Comparison of ENCODE assay signal across 16 mouse cellular contexts in genomic region chr2:165257151-165257834, GRCm38 (mm10). TPM values are rescaled to one million over a fixed set of nuclear protein-coding genes. Genes with fewer than 3 reads are reported as not detected.
A peak's percentile ranks its signal among the peaks of the same experiment; 100 is the strongest.
DNase-seq lines count a peak whose midpoint lies in the region; ATAC-seq lines count a peak whose summit lies in the region.
"Had no signal": no experiment of that assay in that cellular context is flagged by ENCODE, and none has a peak within 500 bp of the region (broad histone marks: within the 10 kb centered on the region; RNA-seq: fewer than 3 reads in every experiment).

No protein-coding gene starts in this region.

- H3K4me1 ChIP-seq in intestine, embryonic 16.5 days (ENCODE audit: control insufficient read depth, insufficient read depth, low read length) = no peaks in the 10 kb centered on the region

- WGBS in intestine, embryonic 16.5 days = 41% methylated on average over 11 of the region's 11 CpGs

- no peak for ATAC-seq in intestine, embryonic 16.5 days

- no peaks in the 10 kb centered on the region for H3K36me3 ChIP-seq in intestine, embryonic 16.5 days (ENCODE audit: control insufficient read depth, insufficient read depth, low read length)
- H3K36me3 ChIP-seq: G1E; heart, embryonic 10.5 days; limb, embryonic 12.5 days had no signal

- H3K27me3 ChIP-seq in intestine, embryonic 16.5 days (replicated peaks; ENCODE audit: control insufficient read depth, insufficient read depth, low read length) = peaks cover 11% of the 10 kb centered on the region

- intact Hi-C loops in left cerebral cortex, postnatal 14 days (cut with DNase I) = no loop called here

- H3K4me3 ChIP-seq in intestine, embryonic 16.5 days (ENCODE audit: low read length) = no peak overlapping the region
- H3K4me3 ChIP-seq: heart, embryonic 10.5 days; limb, embryonic 12.5 days had no signal

- no peak overlapping the region for H3K9ac ChIP-seq in intestine, embryonic 16.5 days (ENCODE audit: low read depth, low read length)
- H3K9ac ChIP-seq: limb, embryonic 12.5 days had no signal

- no peak overlapping the region for H3K27ac ChIP-seq in intestine, embryonic 16.5 days (ENCODE audit: low read length)
- H3K27ac ChIP-seq: heart, embryonic 10.5 days; limb, embryonic 12.5 days; macrophage had no signal

- peak; percentile 67 for DNase-seq in cerebellum, adult 9-10 months
- no peak for DNase-seq in cerebellum, postnatal 4 days (ENCODE audit: low spot score in 2 of 2)
- peak; percentile 42 for DNase-seq in kidney, postnatal 10 days
- no peak for DNase-seq in kidney, adult 18-20 months
- peak; percentile 55 for DNase-seq in MN1 (ENCODE audit: low spot score)
- peak; percentile 52 to 56 for DNase-seq in left cerebral cortex, postnatal 14 days (ENCODE audit: low spot score in 2 of 2)
- DNase-seq in layer of hippocampus, postnatal 14 days (ENCODE audit: low spot score in 2 of 2) = no peak
- DNase-seq: embryo, embryonic 11 days; heart, postnatal 4 days; kidney, adult 8-10 months had no signal

- no peak overlapping the region for H3K4me2 ChIP-seq in intestine, embryonic 16.5 days (ENCODE audit: low read depth, low read length)
- H3K4me2 ChIP-seq: limb, embryonic 12.5 days had no signal

- H3K9me3 ChIP-seq in intestine, embryonic 16.5 days (ENCODE audit: control insufficient read depth, low read length) = no peaks in the 10 kb centered on the region
- H3K9me3 ChIP-seq: G1E; heart, embryonic 10.5 days; limb, embryonic 12.5 days had no signal

RNA-seq across cellular contexts. Expression of gene Cdh22, which starts 22.6 kb away (rescaled TPM):
- 10 to 100 TPM; 33.8 TPM for total RNA-seq in left cerebral cortex, postnatal 14 days (2021)
- 10 to 100 TPM in 1 of 2 experiments, 1 to 10 TPM in 1; 9.5 to 12.7 TPM for total RNA-seq in layer of hippocampus, postnatal 14 days (2021)
- polyA plus RNA-seq in intestine, embryonic 16.5 days (2015; fragmentation: Nextera tagmentation; extraction: Ambion mirVana) = 0.40 and 0.50 TPM in 2 replicates
- polyA plus RNA-seq: G1E; liver, embryonic 16.5 days; macrophage had no signal

RNA-seq across cellular contexts. Expression of gene Slc35c2, which starts 30.4 kb away (rescaled TPM):
- 10 to 100 TPM; 52.1 to 55.1 TPM for total RNA-seq in left cerebral cortex, postnatal 14 days (2021)
- total RNA-seq in layer of hippocampus, postnatal 14 days (2021) = 10 to 100 TPM; 76.0 to 81.1 TPM
- 135 and 154 TPM in 2 replicates for polyA plus RNA-seq in intestine, embryonic 16.5 days (2015; fragmentation: Nextera tagmentation; extraction: Ambion mirVana)

Comparison
In these comparisons a context has a peak if more than half of its experiments do, and no peak if none do; other contexts are left out.
1. DNase-seq: peak in cerebellum, adult 9-10 months (single experiment), kidney, postnatal 10 days (single experiment), MN1 (single experiment) and left cerebral cortex, postnatal 14 days (2 of 2); none in cerebellum, postnatal 4 days (0 of 2), kidney, adult 18-20 months (single experiment) and layer of hippocampus, postnatal 14 days (0 of 2).